ENCODE assay signal across 28 mouse cellular contexts in genomic region chr15:27169846-27170245, GRCm38 (mm10).
"Had no signal": no experiment of that assay in that cellular context is flagged by ENCODE, and none has a peak within 500 bp of the region (broad histone marks: within the 10 kb centered on the region; RNA-seq: fewer than 3 reads in every experiment).

No protein-coding gene starts in this region.

- H3K4me2 ChIP-seq: heart, embryonic 12.5 days; hindbrain, embryonic 12.5 days; hindbrain, embryonic 14.5 days; intestine, embryonic 15.5 days; kidney, embryonic 15.5 days; limb, embryonic 12.5 days; liver, embryonic 11.5 days; liver, embryonic 13.5 days; liver, embryonic 15.5 days had no signal

- H3K9me3 ChIP-seq: heart, embryonic 12.5 days; hindbrain, embryonic 10.5 days; hindbrain, embryonic 12.5 days; intestine, embryonic 15.5 days; kidney, embryonic 15.5 days; limb, embryonic 10.5 days; limb, embryonic 12.5 days; liver, embryonic 13.5 days; liver, embryonic 15.5 days had no signal

- H3K4me1 ChIP-seq: heart, embryonic 12.5 days; hindbrain, embryonic 10.5 days; hindbrain, embryonic 12.5 days; intestine, embryonic 15.5 days; kidney, embryonic 15.5 days; limb, embryonic 10.5 days; limb, embryonic 12.5 days; liver, embryonic 13.5 days; liver, embryonic 15.5 days had no signal

- H3K4me3 ChIP-seq: gastrocnemius, adult 2 months; heart, adult 2 months; heart, embryonic 12.5 days; hindbrain, embryonic 10.5 days; hindbrain, embryonic 12.5 days; intestine, embryonic 15.5 days; kidney, embryonic 15.5 days; limb, embryonic 10.5 days; limb, embryonic 12.5 days; liver, embryonic 13.5 days; liver, embryonic 15.5 days had no signal

- DNase-seq: gastrocnemius, adult 2 months; gastrocnemius, postnatal 10 days; gastrocnemius, postnatal 25 days; heart, adult 2 months; heart, postnatal 10 days; heart, postnatal 4 days; kidney, adult 2 months; kidney, adult 9 months; kidney, postnatal 14 days; kidney, postnatal 36 days; layer of hippocampus, adult 9-11 months; layer of hippocampus, postnatal 36 days; liver; liver, embryonic 13.5 days had no signal

- H3K36me3 ChIP-seq: heart, embryonic 12.5 days; hindbrain, embryonic 10.5 days; hindbrain, embryonic 12.5 days; intestine, embryonic 15.5 days; kidney, embryonic 15.5 days; limb, embryonic 10.5 days; limb, embryonic 12.5 days; liver, embryonic 13.5 days; liver, embryonic 15.5 days had no signal

- H3K9ac ChIP-seq: heart, embryonic 12.5 days; hindbrain, embryonic 12.5 days; hindbrain, embryonic 14.5 days; intestine, embryonic 15.5 days; kidney, embryonic 15.5 days; limb, embryonic 12.5 days; liver, embryonic 13.5 days; liver, embryonic 15.5 days had no signal

- ATAC-seq: hindbrain, embryonic 16.5 days; inflammation-experienced regulatory T-cells, adult 6 months; intestine, embryonic 15.5 days; intestine, postnatal 0 days had no signal

- H3K27me3 ChIP-seq: heart, embryonic 12.5 days; hindbrain, embryonic 12.5 days; intestine, embryonic 15.5 days; kidney, embryonic 15.5 days; limb, embryonic 12.5 days; liver, embryonic 13.5 days; liver, embryonic 15.5 days had no signal

- H3K27ac ChIP-seq: gastrocnemius, adult 2 months; heart, adult 2 months; hindbrain, embryonic 10.5 days; hindbrain, embryonic 12.5 days; hindbrain, embryonic 14.5 days; intestine, embryonic 15.5 days; kidney, embryonic 15.5 days; kidney, postnatal 0 days; limb, embryonic 10.5 days; limb, embryonic 12.5 days; liver, embryonic 13.5 days; liver, embryonic 15.5 days had no signal
